Mouse (Mus musculus) liver, embryonic 14.5 days (tissue): Measurements from ENCODE around the gene Dner.

Experiments used
- CTCF ChIP-seq: IDR thresholded peaks from 2 replicates; pipeline ENCODE4 v1.5.1; 2016; ENCODE audit warnings: antibody characterized with exemption, low read depth, control low read depth
- EP300 ChIP-seq: IDR thresholded peaks from 2 replicates; pipeline ENCODE4 v1.6.1; 2016; ENCODE audit warnings: antibody characterized with exemption, low read depth

- TF ChIP-seq CTCF (no peak), EP300 (no peak)
These were observed 146.0 kb downstream of the Dner start for GRCm38 (mm10) chr1:84550065-84550368.
